Mouse (Mus musculus): ENCODE measurements around the gene Prkg1. TPM values are rescaled to one million over a fixed set of nuclear protein-coding genes. Genes with fewer than 3 reads are reported as not detected.

Gene Prkg1
- total RNA-seq, 2 experiments from 2014 or later, result 0.47 to 1.8 TPM

DNA sequence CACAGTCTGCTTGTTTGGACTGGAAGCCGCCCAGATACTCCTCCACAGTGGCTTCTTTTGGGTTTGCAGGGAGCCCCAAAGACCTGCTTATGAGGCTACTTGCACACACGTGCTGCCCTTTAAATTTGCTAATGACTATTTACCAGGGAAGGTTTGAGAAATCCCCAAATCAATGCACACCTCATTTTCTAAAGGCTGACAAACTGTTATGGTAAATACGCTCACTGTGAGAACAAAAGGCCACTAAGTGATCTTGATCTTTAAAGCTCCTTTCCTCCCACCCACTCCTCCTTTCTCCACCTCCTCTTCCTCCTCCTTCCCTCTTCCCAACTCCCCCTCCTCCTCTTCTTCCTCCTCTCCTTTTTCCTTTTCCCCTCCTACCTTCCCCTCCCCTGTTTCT lies 658.8 kb downstream of the Prkg1 start:
- no peak for ATAC-seq (replicated peaks; ENCODE audit: low FRiP score, low TSS enrichment, poor library complexity, severe bottlenecking)

DNA sequence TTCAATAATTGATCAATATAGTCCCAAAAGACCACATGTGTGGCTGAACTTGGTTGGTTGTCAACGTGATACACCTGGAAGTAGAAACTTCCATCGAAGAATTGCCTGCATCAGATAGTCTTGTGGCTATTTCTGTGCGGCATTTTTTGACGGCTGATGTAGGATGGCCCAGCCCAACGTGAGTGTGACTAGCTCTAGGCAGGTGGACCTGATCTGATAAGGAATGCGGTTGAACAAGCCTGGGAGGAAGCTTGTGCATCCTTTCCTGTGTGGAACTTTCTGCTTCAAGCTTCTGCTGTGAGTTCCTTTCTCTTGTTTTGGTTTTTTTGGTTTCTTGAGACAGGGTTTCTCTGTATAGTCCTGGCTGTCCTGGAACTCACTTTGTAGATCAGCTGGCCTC lies 660.1 kb downstream of the Prkg1 start:
- ATAC-seq (replicated peaks; ENCODE audit: low FRiP score, low TSS enrichment, poor library complexity, severe bottlenecking), result peak; percentile 88

- ATAC-seq (replicated peaks; ENCODE audit: low FRiP score, low TSS enrichment, poor library complexity, severe bottlenecking), result no peak
These were observed 665.5 kb downstream of the Prkg1 start for GRCm38 (mm10) chr19:31099369-31099768.

GRCm38 (mm10) chr19:31097857-31098256 lies 667.0 kb downstream of the Prkg1 start:
- ATAC-seq (replicated peaks; ENCODE audit: low FRiP score, low TSS enrichment, poor library complexity, severe bottlenecking), result no peak

GRCm38 (mm10) chr19:31083761-31084160 lies 681.1 kb downstream of the Prkg1 start:
- ATAC-seq (replicated peaks; ENCODE audit: low FRiP score, low TSS enrichment, poor library complexity, severe bottlenecking), result no peak

- ATAC-seq (replicated peaks; ENCODE audit: low FRiP score, low TSS enrichment, poor library complexity, severe bottlenecking), result peak; percentile 100
These were observed 682.0 kb downstream of the Prkg1 start, which contains the start of gene Cstf2t for GRCm38 (mm10) chr19:31082662-31083429. Gene Cstf2t, plus strand, starts transcription at chr19:31082837.

DNA sequence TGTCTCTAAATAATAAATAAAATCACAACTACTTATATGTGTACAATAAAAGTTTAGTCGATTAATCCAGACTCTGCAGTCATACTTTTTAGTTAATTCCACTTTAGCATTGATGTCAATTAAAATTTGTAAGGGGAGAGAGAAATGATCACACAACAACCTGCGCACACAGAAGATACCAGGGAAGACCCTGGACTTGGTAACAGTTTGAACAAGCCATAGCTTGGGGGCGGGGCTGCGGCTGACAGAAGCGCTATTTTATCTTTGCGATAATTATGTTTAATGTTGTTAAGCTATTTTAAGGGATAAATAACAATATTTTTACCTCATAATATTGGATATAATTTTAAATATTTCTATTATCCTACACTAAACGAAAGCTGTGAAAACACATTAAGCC lies 682.6 kb downstream of the Prkg1 start:
- ATAC-seq (replicated peaks; ENCODE audit: low FRiP score, low TSS enrichment, poor library complexity, severe bottlenecking), result no peak

DNA sequence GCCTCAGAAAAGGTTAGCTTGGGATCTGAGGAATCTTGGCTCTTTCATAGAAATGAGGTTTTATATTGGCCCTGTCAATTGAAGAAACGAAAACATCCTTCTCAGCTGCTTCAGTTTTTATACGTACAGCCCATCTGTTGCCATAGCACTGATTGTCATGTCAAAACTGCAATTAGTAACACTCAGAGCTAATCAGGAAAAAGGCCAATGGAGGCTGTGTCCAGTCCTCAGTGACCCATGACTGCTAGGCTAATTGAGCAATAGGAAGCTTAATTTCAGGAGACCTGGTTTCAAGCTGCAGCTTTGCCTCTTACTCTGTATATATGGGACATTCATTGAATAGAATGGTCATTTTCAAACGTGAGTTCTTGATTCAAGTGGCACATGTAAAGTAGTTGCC lies 686.6 kb downstream of the Prkg1 start:
- ATAC-seq (replicated peaks; ENCODE audit: low FRiP score, low TSS enrichment, poor library complexity, severe bottlenecking), result no peak

GRCm38 (mm10) chr19:31076106-31076505 lies 688.7 kb downstream of the Prkg1 start:
- ATAC-seq (replicated peaks; ENCODE audit: low FRiP score, low TSS enrichment, poor library complexity, severe bottlenecking), result no peak

GRCm38 (mm10) chr19:31074717-31075063 lies 690.1 kb downstream of the Prkg1 start:
- ATAC-seq (replicated peaks; ENCODE audit: low FRiP score, low TSS enrichment, poor library complexity, severe bottlenecking), result no peak

- no peak for ATAC-seq (replicated peaks; ENCODE audit: low FRiP score, low TSS enrichment, poor library complexity, severe bottlenecking)
These were observed 690.7 kb downstream of the Prkg1 start for GRCm38 (mm10) chr19:31073959-31074716.

DNA sequence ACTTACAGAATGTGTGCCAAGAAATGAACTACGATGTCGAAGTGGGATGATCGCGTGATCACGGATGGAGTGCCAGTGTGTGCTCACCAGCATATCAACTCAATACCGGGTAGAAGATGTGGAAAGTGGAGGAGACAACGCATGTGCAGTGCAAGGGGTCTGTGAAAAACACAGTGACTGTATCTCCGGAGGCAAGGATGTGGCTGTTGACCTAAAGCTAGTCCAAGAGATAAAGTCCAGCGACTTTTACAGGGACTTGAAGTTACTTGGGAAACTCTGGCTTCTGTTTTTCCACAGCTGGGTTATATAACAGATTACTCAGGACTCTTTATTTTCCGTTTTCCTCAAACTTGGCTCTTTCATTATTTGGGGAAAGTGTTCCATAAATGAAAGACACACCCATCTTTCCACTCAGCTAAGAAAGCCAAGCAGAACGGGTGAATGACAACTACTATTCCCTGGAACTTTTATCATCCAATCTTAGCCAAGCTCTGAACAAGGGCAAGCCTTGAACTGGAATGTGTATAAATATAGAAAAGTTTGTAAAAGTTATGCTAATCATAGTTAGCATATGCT lies 699.5 kb downstream of the Prkg1 start:
- no peak for ATAC-seq (replicated peaks; ENCODE audit: low FRiP score, low TSS enrichment, poor library complexity, severe bottlenecking)

DNA sequence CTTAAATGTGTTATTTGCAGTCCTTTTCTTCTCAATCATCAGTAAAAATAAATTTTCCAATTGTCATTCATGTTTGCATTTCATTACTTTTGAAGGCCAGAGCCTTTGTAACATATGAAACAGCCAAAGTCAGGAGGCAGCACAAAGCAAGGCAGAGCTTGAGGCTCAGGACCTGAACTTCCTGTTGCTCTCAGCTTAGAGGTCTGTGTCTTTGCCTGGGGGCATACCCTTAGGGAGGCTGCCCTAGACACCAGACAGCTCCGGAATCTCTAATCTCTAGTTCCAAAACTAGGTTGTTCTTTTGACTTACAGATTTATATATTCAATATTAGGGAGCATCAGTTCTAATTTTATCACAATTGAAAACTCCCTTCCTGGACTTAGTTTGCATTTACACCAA lies 700.1 kb downstream of the Prkg1 start:
- ATAC-seq (replicated peaks; ENCODE audit: low FRiP score, low TSS enrichment, poor library complexity, severe bottlenecking), result no peak

GRCm38 (mm10) chr19:31046601-31047000 lies 718.2 kb downstream of the Prkg1 start:
- no peak for ATAC-seq (replicated peaks; ENCODE audit: low FRiP score, low TSS enrichment, poor library complexity, severe bottlenecking)

- ATAC-seq (replicated peaks; ENCODE audit: low FRiP score, low TSS enrichment, poor library complexity, severe bottlenecking), result no peak
These were observed 723.6 kb downstream of the Prkg1 start for GRCm38 (mm10) chr19:31040948-31041847.

- ATAC-seq (replicated peaks; ENCODE audit: low FRiP score, low TSS enrichment, poor library complexity, severe bottlenecking), result no peak
These were observed 725.9 kb downstream of the Prkg1 start for GRCm38 (mm10) chr19:31038951-31039350.

GRCm38 (mm10) chr19:31031596-31031995 lies 733.2 kb downstream of the Prkg1 start:
- no peak for ATAC-seq (replicated peaks; ENCODE audit: low FRiP score, low TSS enrichment, poor library complexity, severe bottlenecking)

GRCm38 (mm10) chr19:31026797-31027196 lies 738.0 kb downstream of the Prkg1 start:
- no peak for ATAC-seq (replicated peaks; ENCODE audit: low FRiP score, low TSS enrichment, poor library complexity, severe bottlenecking)

DNA sequence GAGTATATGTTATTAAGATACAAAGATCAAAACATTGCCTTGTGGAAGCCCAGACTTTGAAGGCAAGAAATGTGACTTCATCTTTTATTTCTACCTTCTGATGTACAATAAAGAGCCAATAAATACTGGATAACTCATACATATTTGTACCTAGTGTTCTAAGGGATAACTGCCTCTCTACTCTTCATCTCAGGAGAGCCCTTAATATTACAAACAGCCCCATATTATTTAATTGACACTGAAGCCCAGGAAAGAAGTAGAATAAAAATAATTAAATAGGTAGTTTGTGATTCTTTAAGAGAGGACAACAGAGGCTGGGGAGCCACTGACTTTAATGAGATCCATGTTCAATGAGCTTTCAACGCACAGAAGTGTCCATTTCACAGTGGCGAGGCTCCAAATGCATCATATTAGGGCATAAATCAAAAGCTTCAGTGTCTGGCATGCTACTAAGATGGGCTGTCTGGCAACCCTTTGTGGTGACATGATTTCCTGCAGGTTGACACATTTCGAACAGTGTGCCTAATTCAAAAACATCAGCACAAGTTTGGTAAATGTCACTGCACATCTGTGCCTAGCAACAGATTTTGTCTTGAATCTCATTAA lies 753.2 kb downstream of the Prkg1 start:
- ATAC-seq (replicated peaks; ENCODE audit: low FRiP score, low TSS enrichment, poor library complexity, severe bottlenecking), result no peak

Data from megakaryocyte-erythroid progenitor cell, adult 5-6 weeks (primary cell).